Mouse (Mus musculus) lung, adult 18-20 months (tissue): Measurements from ENCODE around the gene Gm6904.
"Not testable (repeated sequence)": the region's sequence is repeated elsewhere in the genome, so short reads cannot be mapped to it uniquely, and the experiment has no call there.

Experiments used
- DNase-seq, 2 experiments: peaks; one replicate each; pipeline ENCODE4 v3.0.0; 2022; ENCODE audit warnings: mixed read lengths in 2 of 2

Gm6904 gene

DNA sequence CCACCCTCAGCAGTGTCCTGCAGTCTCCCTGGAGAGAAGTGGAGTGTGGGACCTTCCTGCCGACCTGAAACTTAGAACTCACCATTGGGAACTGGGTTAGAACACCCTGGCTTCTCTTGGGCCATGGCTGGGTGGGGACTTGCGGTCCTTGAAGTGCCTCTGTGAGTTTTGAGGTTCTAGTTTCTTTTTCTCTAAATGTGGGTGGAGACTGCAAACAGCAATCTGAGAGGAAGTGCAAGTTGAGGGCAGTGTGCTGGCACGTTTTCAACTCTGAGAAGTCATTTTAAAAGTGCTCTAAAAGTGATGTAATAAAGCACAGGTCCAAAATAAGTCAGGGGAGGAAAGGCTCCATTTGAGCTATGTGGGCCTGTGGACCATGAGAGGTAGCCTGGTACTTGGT, at the start of gene Gm6904:
TSS of gene Gm6904 (minus strand) at position 161 of the 400 bp plus-strand sequence.
- peak; percentile 28 to 44 for DNase-seq

DNA sequence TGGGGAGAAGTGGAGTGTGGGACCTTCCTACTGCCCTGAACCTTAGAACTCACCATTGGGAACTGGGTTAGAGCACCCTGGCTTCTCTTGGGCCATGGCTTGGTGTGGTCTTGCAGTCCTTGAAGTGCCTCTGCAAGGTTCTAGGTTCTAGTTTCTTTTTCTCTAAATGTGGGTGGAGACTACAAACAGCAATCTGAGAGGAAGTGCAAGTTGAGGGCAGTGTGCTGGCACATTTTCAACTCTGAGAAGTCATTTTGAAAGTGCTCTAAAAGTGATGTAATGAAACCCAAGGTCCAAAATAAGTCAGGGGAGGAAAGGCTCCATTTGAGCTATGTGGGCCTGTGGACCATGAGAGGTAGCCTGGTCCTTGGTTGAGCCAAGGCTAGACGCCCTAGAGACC, 37.4 kb upstream of the Gm6904 start, which contains the start of gene Phf11a:
TSS of gene Phf11a (minus strand) at position 132 of the 400 bp plus-strand sequence.
- peak; percentile 8 to 14 for DNase-seq

DNA sequence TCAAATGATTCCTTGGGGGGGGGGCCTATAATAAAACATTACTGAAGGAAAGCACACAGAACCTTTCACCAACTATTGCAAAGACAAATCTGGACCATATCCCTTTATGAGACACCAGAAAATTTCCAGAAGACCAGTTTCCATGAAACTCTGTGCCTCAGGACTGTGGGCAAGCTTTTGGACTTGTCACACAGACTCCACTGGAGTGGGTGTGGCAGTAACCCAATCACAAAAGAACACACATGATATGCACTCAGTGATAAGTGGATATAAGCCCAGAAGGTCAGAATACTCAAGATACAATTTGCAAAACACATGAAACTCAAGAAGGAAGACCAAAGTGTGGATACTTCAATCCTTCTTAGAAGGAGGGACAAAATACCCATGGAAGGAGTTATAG, 31.8 kb upstream of the Gm6904 start:
- DNase-seq, result not testable (repeated sequence)

DNA sequence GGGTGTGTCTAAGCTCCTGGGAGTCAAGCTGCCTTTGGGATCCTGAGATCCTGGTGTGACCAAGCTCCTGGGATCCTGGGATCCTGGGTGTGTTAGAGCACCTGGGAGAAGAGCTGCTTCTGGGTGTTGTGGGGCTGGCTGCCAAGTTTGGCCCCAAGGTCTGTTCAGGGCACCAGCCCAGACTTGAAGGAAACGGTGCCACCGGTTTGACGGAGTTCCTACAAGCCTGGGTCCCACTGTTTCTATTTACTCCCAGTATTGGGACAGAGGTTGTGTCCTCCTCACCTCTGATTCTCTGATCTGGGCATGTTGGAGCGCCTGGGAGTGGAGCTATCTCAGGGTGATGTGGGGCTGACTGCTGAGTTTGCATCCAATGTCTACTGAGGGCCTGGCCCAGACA, 14.9 kb upstream of the Gm6904 start:
- not testable (repeated sequence) for DNase-seq

DNA sequence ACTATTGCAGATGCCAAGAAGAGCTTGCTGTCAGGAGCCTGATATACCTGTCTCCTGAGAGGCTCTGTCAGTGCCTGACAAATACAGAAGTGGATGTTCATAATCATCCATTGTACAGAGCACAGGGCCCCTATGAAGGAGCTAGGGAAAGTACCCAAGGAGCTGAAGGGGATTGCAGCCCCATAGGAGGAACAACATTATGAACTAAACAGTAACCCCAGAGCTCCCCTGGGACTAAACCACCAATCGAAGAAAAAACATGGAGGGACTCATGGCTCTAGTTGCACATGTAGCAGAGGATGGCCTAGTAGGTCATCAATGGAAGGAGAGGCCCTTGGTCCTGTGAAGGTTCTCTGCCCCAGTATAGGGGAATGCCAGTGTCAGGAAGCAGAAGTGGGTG, 4.2 kb downstream of the Gm6904 start:
- not testable (repeated sequence) for DNase-seq

DNA sequence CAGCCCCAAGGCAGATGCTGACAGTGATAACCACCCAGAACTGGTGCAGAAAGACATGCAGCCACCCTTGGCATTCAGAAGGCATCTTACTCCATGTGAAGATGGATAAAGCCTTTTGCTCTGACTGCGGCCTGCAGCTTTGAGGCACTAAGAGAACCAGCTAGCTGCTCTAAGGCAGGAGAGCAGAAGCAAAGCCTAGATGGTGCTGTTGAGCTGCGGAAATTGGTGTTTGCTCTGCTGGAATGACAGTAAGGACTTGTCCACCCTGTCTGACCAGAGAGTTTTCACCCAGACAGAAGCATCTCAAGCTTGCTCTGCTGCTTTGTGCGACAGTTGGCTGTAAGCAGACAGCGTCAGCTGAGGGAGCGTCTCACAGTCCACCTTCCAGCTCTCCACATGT, 9.7 kb downstream of the Gm6904 start:
- DNase-seq, result peak in 1 of 2 experiments; percentile 10

DNA sequence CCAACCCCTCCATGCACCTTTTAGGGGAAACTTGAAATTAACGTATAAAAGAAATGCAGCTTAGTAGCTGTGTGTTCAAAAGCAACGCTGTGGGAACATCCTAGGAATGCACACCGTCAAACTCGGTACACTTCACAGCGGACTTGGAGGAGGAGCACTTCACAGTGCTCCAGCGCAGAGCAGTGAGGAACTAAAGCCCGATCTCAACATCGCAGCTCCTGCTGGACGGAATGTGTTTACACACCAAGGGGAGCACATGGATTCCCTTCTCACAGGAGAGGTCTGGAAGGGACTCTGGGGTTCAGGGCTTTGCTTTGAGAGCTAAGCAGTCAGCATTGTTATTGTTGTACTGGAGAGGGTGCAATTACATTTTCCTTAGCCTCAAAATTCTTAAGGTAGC, 26.4 kb downstream of the Gm6904 start:
- DNase-seq, result peak in 1 of 2 experiments; percentile 3

DNA sequence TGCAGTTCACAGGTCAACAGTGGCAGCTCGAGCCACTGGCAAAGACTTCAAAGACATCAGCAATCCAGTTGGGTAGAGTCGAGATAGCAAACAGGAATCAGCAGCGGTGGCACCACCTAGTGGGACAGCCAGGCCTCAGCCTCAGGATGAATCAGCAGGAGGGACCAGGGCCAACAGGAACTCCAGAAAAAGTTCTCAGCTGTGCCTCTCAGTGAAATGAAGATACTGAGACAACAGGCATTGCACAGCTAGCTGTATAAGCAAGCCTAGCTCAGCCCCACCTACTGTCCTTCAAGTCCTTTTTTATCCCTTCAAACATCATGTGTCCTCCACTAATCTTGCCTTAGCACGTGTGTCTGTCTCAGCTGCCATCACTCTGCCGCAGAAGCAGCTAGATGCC, 28.0 kb downstream of the Gm6904 start:
- peak; percentile 9 to 19 for DNase-seq

DNA sequence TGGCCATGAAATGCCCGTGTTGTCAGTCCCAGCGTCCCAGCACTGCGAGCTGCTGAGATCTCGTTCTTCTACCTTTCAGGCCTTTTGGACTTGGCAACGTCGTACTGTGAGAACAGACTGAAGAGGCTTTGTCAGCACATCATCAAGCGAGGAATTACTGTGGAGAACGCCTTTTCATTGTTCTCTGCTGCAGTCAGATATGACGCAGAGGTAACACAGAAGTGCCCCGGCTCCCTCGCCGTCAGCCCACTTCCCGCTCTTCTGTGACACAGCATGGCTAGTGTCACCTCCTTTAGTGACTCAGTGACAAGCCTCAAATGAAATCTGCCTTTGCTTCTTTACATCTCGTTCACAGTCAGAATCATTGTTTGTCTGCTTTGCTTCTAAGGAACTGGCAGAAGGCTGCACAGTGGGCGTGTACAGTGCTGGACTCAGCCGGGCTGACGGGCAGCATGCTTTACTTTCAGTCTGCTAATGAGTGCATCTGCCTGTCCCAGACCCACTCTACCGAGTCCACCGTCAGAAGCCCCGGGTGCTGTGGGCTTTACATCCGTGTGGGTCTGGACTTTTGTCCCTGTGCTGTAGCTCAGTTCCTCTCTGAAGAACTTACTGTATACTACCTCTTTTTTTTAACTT, 29.6 kb downstream of the Gm6904 start:
- DNase-seq, result no peak

DNA sequence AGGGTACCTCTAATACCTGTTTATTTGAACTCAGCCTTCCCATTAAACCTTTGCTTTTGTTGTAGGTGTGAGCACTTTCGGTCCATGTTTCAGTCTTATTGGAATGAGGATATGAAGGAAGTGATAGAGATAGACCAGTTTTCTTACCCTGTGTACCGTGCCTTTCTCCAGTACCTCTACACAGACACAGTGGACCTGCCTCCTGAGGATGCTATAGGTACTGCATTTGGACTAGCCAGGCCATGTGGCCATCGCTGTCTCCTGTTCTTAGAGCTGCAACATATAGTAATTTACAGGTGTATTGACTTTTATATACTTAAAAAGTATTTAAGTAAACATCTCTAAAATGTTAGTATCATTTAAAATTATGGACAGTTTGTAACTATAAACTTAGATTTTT, 30.2 kb downstream of the Gm6904 start:
- DNase-seq, result no peak

DNA sequence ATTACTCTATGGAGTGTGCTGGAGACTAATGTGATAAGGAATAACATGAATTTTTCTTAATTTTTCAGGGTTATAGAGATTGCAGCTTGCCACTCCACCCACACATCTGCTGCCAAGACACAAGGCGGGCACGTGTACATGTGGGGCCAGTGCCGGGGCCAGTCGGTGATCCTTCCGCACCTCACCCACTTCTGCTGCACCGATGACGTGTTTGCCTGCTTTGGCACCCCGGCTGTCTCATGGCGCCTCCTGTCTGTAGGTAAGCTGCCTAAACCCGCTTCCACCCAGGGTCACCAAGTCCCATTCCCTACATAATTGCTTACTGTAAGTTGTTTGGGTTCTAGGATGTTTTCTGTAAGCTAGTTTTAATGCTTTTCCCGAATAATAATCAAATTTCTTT, 33.8 kb downstream of the Gm6904 start:
- no peak for DNase-seq

DNA sequence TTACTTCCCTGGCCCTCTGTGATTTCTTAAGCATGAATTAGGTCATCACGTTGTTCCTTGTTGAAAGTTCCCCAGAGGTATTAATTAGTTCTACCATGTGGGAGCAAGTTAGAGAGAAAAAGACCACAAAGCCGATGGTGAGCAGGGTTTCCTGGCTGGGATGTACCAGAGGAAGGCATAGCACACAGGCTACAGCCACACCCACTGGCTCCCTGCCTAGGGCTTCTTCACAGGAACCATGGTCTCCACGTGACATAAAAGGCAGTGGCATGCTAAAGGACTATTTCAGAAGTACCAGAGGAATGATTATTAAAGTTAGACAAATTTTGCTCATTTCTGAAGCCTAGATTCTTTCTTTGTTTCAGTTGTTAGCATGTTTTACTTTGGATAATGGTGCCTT, 40.8 kb downstream of the Gm6904 start:
- DNase-seq, result peak in 1 of 2 experiments; percentile 38

DNA sequence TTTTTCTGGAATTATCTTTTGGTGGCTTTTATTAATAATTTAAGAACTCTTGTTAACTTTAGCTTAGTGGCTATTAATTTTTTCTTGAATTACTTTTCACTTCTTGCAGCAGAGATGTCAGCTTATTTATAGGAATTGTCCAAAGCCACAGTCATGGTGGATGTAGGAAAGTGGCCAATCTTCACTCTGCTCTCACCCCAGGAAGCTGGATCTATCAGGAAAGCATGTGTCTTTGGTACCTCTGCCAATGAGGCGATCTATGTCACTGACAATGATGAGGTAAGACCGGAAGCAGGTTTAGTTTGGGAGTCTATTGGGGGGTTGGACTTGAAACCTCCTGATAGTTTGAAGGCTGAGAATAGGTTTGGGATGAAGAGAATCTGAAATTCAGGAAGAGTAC, 50.2 kb downstream of the Gm6904 start:
- DNase-seq, result no peak

DNA sequence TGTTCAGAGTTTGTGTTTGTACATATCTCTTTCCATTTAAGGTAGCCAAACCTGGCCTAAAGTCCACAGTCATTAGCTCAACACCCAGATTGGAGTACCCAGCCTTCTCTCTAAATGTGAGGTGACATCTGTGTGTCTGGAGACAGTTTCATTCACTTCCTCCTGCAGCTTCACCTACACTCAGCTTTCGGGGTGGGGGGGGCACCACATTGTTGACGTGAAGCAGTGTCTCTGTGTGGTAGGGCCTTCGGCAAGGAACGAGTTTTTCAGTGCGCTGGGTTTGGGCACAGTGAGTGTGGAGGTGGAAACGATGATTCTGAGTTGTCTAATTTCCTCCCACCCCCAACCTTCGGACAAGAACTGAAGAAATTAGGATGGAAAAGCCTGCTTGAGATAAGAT, 51.0 kb downstream of the Gm6904 start:
- DNase-seq, result no peak

DNA sequence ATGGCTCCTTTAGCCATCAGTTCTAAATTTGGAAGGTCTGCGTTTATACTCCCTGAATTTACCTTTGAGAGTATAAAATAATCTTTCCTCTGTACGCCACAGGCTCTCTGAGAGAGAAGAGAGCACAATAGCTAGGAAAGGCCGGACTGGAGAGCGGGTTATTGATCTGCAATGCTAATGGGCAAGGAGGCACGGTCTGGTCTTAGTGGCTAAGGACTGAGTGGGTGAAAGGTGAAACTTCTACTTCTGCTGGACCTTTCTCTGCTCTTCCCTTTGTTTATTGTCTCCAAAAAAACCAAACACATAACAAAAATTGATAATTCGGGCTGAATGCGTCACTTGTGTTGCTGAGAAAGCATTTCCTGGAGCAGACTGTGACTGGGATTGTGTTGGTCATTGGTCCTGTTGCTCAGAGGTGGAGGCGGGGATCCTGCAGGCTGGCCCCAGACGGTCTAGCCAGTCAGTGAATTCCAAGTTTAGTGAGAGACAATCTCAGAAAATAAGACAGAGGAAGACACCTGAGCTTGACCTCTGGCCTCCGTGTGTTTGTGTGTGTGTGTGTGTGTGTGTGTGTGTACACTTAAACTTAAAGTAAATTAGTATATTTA, 53.9 kb downstream of the Gm6904 start:
- DNase-seq, result no peak

DNA sequence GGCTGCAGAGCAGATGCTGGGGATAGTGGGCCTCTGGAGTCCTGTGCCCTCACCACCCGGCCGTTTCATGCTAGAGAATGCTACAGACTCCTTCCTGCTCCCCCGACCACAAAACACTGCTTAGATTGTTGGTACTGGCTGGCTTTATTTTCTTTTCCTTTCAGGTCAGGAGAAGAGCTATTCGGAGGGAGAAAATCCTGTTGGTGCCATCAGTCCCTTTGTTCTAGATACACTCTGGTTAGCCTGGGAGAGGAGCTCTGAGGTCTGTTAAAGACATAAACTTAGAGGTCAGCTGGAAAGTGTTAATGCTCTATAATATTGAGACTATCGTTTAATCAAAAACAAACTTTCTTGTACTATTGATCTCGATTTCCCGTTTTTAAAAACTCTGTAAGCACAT, 54.6 kb downstream of the Gm6904 start:
- DNase-seq, result no peak

DNA sequence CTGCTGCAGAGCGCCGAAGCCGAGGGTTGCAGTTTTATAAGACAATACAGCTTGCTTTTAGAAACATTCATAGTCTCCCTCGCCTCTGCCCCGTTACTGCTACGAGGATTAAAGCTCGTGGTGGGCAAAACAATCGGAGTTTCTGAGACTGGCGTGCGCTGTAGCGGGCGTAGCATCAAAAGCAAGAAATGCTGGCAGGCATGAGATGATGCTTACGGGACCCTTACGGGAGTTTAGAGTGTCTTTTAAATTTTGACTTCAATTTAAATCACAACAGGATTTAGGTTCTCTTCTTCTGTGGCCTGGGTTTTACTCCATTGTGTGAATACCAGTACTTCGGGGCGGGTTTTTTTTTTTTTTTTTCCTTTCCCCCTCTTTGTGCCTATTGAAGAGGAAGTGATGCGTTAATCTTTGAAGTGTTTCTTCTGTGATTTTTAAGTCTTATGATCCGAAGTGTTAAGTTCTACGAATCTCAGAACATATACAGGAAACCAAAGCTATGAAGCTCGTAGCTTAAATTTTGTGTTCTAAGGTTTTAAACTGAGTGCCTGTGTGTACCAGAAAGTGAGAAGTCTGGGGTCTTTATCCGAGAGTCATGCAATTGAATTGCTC, 58.3 kb downstream of the Gm6904 start:
- no peak for DNase-seq

DNA sequence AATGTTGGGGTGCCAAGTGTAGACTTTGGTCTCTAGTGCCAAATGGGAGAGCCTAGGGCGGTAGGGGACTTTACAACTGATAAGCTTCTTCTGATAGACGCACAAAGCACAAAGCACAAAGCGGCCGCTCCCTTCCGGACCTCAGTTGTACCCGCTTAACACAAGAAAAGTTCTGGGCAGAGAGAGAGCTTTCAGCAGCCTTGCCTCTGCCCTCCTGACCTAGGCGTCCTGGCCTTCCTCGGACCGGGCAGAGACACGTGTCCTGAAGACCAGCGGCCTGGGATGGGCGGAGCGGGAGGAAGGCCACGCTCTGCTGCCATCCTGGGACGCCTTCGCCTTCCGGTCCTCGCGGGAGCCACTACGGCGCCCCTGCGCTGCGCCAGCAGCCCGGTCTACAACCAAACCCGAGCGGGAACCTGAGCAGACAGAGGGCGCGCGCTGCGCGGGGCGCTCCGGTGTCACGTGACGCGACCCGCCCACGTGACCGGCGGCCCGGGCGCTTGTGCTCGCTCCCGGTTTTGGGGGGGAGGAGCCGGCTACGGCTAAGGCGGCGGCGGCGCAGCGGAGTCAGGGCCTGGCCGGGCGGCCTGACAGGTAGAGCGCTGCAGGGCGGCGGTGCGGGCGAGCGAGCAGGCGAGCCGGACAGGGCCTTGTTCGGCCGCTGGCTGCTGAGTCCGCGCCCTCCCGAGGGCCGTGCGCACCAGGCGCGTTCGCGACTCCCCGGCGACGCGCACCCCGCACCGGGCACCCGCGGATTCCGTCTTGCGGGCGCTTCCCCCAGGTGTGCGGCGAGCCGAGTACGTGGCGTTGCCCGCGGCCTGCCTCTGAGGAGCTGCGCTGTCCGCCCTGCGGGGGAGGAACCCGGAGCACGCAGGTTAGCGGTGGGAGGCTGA, 59.1 kb downstream of the Gm6904 start, which contains the start of gene Rcbtb1:
TSS of gene Rcbtb1 (plus strand) at position 499 of the 893 bp plus-strand sequence.
- DNase-seq, result peak; percentile 95 to 96
